Mouse (Mus musculus) embryonic facial prominence, embryonic 15.5 days (tissue): Measurements from ENCODE around the gene Pkp2. TPM values are rescaled to one million over a fixed set of nuclear protein-coding genes. Genes with fewer than 3 reads are reported as not detected.
"Not testable (repeated sequence)": the region's sequence is repeated elsewhere in the genome, so short reads cannot be mapped to it uniquely, and the experiment has no call there.

ENCODE experiments used
- ATAC-seq: fragments of 200-750 bp; cut with Nextera tagmentation; 2 replicates; pipeline ENCODE4 v1.8.0; 2017; ENCODE audit warnings: low read depth, moderate TSS enrichment; ENCODE audit not compliant: insufficient number of reproducible peaks, low FRiP score, low TSS enrichment
- H3K27ac ChIP-seq: fragments of 300-500 bp; sonication (generic); replicated peaks from 2 replicates; pipeline ENCODE4 v1.5.1; 2015; ENCODE audit warnings: mild to moderate bottlenecking, inconsistent platforms
- H3K27me3 ChIP-seq: fragments of 300-500 bp; sonication (generic); 2 replicates; pipeline ENCODE4 v1.6.1; 2015; ENCODE audit warnings: inconsistent platforms
- H3K36me3 ChIP-seq: fragments of 300-500 bp; sonication (generic); 2 replicates; pipeline ENCODE4 v1.6.1; 2015; ENCODE audit warnings: mild to moderate bottlenecking, inconsistent platforms
- H3K4me1 ChIP-seq: fragments of 300-500 bp; sonication (generic); 2 replicates; pipeline ENCODE4 v1.6.1; 2015; ENCODE audit warnings: inconsistent platforms
- H3K4me2 ChIP-seq: fragments of 300-500 bp; sonication (generic); replicated peaks from 2 replicates; pipeline ENCODE4 v1.6.1; 2015; ENCODE audit warnings: mild to moderate bottlenecking, inconsistent platforms
- H3K4me3 ChIP-seq: fragments of 300-500 bp; sonication (generic); replicated peaks from 2 replicates; pipeline ENCODE4 v1.5.1; 2015; ENCODE audit warnings: mild to moderate bottlenecking, inconsistent platforms
- H3K9ac ChIP-seq: fragments of 300-500 bp; sonication (generic); 2 replicates; pipeline ENCODE4 v1.6.1; 2015; ENCODE audit warnings: inconsistent platforms
- H3K9me3 ChIP-seq: fragments of 300-500 bp; sonication (generic); replicated peaks from 2 replicates; pipeline ENCODE4 v1.6.1; 2016; ENCODE audit warnings: inconsistent platforms
- WGBS: fragments of 180-500 bp; shearing (Covaris S2); methylation state at CpG from one replicate; pipeline ENCODE4 v1.1.7; 2015; 5-methylcytosine and 5-hydroxymethylcytosine counted together
- polyA plus RNA-seq: library from polyadenylated mRNA; unstranded; fragments of >200 nt; fragmentation: Nextera tagmentation; extraction: Ambion mirVana; gene quantifications from 2 replicates; pipeline ENCODE4 v1.2.1, GENCODE M21; 2015

The Pkp2 gene
- polyA plus RNA-seq, result 5.4 and 6.5 TPM in 2 replicates

DNA sequence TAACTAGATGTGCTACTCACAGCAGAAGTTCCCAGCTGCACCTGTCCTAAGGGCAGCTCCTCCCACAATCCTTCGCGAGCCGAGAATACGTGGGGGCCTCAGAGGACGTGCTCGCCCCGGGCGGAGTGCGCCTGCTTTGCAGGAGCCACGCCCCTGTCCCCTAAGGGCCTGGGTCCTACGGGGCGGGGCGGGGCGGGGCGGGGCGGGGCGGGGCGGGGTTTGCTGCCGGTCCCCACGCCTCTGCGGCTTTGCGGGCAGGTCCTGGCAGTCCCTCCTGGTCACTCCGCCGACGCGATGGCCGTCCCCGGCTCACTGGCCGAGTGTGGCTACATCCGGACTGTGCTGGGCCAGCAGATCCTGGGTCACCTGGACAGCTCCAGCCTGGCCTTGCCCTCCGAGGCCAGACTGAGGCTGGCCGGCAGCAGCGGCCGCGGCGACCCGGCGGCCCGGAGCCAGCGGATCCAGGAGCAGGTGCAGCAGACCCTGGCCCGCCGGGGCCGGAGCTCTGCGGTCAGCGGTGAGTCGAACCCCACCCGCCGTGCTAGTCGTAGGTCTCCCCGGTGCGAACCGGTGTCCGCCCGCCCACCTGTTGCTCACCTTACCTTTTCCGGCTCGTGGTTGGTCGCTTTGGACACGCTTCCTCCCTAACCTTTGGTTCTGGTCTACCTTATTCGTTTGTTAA, at the start of gene Pkp2:
Pkp2 (plus strand) TSS at position 240 of the 682 bp plus-strand sequence.
- WGBS, result under 1% methylated on average over 55 of the region's 59 CpGs
- H3K4me2 ChIP-seq, result peak within 1 kb of the TSS; percentile 92
- ATAC-seq, result peak; percentile 90
- H3K4me3 ChIP-seq, result peak within 1 kb of the TSS; percentile 52
- peaks cover 35% of the 10 kb centered on the region for H3K27me3 ChIP-seq
- H3K36me3 ChIP-seq, result no peaks in the 10 kb centered on the region
- H3K4me1 ChIP-seq, result peaks cover 13% of the 10 kb centered on the region
- no peak within 1 kb of the TSS for H3K9ac ChIP-seq
- H3K9me3 ChIP-seq, result no peaks in the 10 kb centered on the region
- no peak within 1 kb of the TSS for H3K27ac ChIP-seq

DNA sequence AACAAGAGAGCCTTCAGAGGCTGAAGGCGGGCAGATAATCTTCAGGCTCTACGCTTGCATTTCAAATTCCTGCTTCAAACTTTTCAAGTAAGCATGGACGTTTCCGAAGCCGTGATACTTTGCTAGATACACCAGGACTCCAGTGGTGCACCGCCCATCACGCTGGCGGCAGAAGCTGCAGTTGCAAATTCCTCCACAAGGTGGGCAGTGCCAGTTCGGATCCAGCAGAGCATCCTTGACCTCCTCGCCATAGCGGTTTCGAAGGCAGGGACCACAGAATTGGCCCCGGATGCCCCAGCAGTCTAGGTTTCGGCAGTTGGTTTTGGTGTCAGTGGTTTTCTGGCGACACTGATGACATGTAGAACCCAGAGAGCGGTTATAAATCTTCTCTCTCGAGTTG, 15.7 kb upstream of the Pkp2 start:
- H3K9ac ChIP-seq, result no peak overlapping the region
- H3K36me3 ChIP-seq, result no peaks in the 10 kb centered on the region
- H3K9me3 ChIP-seq, result no peaks in the 10 kb centered on the region
- 61% methylated on average over 17 of the region's 17 CpGs for WGBS
- no peak overlapping the region for H3K27ac ChIP-seq
- H3K27me3 ChIP-seq, result no peaks in the 10 kb centered on the region
- no peak overlapping the region for H3K4me2 ChIP-seq
- H3K4me3 ChIP-seq, result no peak overlapping the region
- ATAC-seq, result no peak
- no peaks in the 10 kb centered on the region for H3K4me1 ChIP-seq

DNA sequence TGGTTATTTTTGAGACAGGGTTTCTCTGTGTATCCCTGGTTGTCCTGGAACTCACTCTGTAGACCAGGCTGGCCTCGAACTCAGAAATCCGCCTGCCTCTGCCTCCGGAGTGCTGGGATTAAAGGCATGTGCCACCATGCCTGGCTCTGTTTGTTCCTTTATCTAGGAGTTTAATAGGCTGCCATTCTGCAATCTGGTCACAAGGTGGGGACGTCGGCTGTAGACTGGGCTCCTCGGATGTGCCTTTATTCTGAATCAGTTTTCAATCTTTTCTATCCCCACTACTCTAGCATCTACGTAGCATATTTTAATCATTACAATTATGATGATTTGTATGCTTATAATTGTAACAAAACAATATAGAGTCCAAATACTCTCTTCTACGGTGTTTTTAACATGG, 11.1 kb upstream of the Pkp2 start:
- ATAC-seq, H3K4me3 ChIP-seq, H3K9ac ChIP-seq, H3K27me3 ChIP-seq, H3K4me1 ChIP-seq, H3K4me2 ChIP-seq, H3K9me3 ChIP-seq, H3K27ac ChIP-seq, H3K36me3 ChIP-seq: not testable (repeated sequence)
- WGBS, result 37% methylated on average over 8 of the region's 8 CpGs

DNA sequence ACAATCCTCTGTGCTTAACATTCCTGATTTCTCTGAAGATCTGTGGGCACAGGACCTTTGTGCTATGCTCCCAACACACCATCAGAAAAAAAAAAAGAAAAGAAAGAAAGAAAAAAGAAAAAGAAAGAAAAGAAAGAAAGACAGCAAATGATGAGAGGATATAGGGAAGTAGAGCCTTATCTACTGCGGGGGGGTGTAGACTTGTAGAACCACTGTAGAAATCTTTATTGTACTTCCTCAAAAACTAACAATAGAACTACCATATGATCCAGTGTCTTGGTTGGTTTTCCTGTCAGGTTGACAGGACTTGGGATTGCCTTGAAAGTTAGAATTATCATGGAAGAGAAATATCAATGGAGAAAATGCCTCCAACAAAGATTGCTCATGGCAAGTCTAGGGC, 8.5 kb upstream of the Pkp2 start:
- no peak overlapping the region for H3K9ac ChIP-seq
- H3K4me3 ChIP-seq, result no peak overlapping the region
- no peak overlapping the region for H3K4me2 ChIP-seq
- no peaks in the 10 kb centered on the region for H3K27me3 ChIP-seq
- 81% methylated on average over 1 of the region's 1 CpGs for WGBS
- H3K27ac ChIP-seq, result no peak overlapping the region
- no peaks in the 10 kb centered on the region for H3K36me3 ChIP-seq
- no peaks in the 10 kb centered on the region for H3K9me3 ChIP-seq
- no peak for ATAC-seq
- H3K4me1 ChIP-seq, result no peaks in the 10 kb centered on the region

DNA sequence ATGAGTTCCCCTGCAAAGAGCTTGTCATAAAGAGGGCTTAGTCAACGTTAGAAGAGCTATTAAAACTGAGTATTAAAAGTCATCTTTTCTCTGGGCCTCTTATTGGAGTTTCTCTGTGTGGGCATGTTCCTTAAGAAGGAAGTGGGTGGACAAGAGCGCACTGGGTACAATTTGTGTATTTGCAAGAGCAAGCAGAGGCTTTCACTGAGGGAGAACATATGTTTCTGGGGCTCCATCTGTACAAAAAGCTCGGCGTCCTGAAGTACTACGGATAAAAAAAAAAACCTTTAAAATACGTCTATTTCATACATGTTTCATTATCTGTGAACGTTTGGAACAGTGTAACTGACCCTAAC, 417 bp upstream of the Pkp2 start:
- peaks cover 13% of the 10 kb centered on the region for H3K4me1 ChIP-seq
- peak overlapping the region; percentile 52 for H3K4me3 ChIP-seq
- 14% methylated on average over 7 of the region's 7 CpGs for WGBS
- peaks cover 35% of the 10 kb centered on the region for H3K27me3 ChIP-seq
- H3K9me3 ChIP-seq, result no peaks in the 10 kb centered on the region
- ATAC-seq, result no peak
- no peak overlapping the region for H3K27ac ChIP-seq
- no peaks in the 10 kb centered on the region for H3K36me3 ChIP-seq
- peak overlapping the region; percentile 92 for H3K4me2 ChIP-seq
- no peak overlapping the region for H3K9ac ChIP-seq

DNA sequence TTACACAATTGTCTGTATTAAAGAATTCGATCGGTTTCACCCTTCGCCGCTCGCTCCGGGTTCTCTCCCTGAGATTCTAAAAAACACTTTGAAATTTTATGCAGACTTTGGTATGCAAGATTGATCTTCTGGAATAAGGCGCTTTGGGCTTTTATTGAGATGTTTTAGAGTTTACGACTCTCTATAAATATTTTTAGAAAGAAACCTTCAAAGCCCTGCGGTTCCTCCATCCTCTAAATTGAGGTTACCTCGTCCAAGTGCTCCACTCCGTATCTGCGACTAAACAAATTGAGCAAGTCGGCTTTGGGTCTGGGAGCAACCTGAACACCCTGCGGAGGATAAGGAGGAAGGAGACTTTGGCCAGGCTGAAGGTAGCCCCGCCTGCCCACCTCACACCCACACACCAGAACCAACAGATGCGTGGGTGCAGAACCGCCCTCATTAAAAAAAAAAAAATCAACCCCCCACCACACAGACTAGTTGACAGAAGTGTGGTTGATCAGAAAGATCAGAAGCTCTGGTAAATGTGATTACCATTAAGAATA, 715 bp downstream of the Pkp2 start:
- Histone ChIP-seq H3K27ac (no peak overlapping the region), H3K9me3 (no peaks in the 10 kb centered on the region), H3K4me2 (peak overlapping the region; percentile 92), H3K4me1 (peaks cover 13% of the 10 kb centered on the region), H3K27me3 (peaks cover 35% of the 10 kb centered on the region), H3K36me3 (no peaks in the 10 kb centered on the region), H3K9ac (no peak overlapping the region), H3K4me3 (peak overlapping the region; percentile 52)
- 3% methylated on average over 17 of the region's 17 CpGs for WGBS
- no peak for ATAC-seq

DNA sequence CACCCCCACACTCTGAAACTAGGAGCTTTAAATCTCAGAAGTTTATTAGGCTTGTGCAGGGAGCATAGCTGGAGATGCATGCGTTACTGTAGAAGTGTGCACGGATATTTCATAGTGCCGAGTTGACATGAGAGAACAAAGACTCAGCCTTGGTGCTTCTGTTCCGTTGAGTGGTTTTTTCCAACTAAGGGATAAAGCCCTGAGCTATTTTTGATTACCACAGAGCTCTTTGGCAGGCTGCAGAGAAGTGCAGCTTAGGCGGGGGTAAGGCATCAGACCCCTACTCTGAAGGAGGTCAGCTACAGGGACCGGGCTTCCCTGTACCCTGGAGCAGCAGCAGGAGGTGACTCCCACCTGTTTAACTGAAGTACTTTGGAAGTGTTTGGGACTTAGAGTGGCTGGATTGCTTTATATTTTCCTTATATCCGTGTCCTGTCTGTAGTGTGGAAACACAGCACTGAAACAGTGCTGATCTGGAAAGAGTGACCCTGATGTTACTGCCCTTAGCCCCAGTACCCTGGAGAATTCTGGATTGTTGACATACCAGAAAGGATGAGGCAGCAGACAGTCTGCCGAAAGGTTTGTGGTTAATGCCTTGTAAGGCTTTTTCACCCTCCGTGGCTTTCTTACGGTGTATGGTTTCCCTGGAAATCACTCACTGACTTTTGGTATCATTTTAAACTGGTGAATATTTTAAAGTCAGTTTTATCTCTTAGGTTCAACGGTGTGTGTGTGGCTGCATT, 2.7 kb downstream of the Pkp2 start:
- no peak overlapping the region for H3K4me3 ChIP-seq
- H3K4me1 ChIP-seq, result peaks cover 13% of the 10 kb centered on the region
- no peak overlapping the region for H3K4me2 ChIP-seq
- ATAC-seq, result no peak
- H3K36me3 ChIP-seq, result no peaks in the 10 kb centered on the region
- H3K27ac ChIP-seq, result no peak overlapping the region
- 19% methylated on average over 11 of the region's 11 CpGs for WGBS
- peaks cover 35% of the 10 kb centered on the region for H3K27me3 ChIP-seq
- no peaks in the 10 kb centered on the region for H3K9me3 ChIP-seq
- no peak overlapping the region for H3K9ac ChIP-seq

DNA sequence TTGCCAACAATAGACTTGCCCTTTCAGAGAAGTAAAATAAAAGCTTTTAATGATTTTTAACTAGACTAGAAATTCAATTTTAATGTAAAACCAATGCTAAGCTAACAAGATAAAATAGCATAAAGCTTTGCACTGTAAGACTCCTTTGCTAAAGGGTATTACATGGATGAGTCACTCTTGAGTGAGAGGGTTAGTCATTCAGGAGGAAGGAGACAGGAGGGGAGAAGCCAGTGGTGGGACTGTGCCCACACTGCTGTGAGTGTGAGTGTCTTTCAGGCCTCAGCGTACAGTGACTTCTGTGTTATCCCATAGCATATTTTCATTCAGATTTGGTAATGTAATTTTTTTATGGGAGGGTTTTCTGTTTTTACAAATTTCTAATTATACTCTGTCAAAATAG, 3.8 kb downstream of the Pkp2 start:
- H3K9ac ChIP-seq, result no peak overlapping the region
- ATAC-seq, result no peak
- H3K9me3 ChIP-seq, result no peaks in the 10 kb centered on the region
- peaks cover 34% of the 10 kb centered on the region for H3K27me3 ChIP-seq
- WGBS, result 78% methylated on average over 1 of the region's 1 CpGs
- no peaks in the 10 kb centered on the region for H3K36me3 ChIP-seq
- no peak overlapping the region for H3K4me2 ChIP-seq
- peaks cover 13% of the 10 kb centered on the region for H3K4me1 ChIP-seq
- no peak overlapping the region for H3K4me3 ChIP-seq
- no peak overlapping the region for H3K27ac ChIP-seq

DNA sequence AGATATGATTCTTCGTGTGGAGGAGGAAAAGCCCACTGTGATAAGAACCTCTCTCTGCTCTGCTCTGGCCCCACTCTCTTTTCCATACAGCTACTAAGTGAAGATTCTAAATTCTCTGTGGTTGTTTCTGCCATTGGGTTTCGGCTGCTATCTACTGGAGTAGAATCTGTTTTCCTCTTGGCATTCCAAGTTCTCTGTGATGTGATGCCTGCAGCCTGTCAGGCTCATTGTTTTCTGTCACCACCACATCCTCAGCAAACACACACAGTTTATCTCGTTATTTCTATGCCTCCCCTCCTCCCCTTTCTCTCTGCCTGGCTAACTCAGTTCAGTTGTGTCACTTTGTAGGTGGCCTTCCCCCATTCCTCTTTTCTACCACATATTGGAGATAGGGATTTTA, 6.7 kb downstream of the Pkp2 start:
- peaks cover 9% of the 10 kb centered on the region for H3K27me3 ChIP-seq
- H3K9me3 ChIP-seq, result no peaks in the 10 kb centered on the region
- WGBS, result 51% methylated on average over 3 of the region's 3 CpGs
- H3K9ac ChIP-seq, result no peak overlapping the region
- no peak overlapping the region for H3K4me2 ChIP-seq
- H3K36me3 ChIP-seq, result no peaks in the 10 kb centered on the region
- ATAC-seq, result no peak
- no peak overlapping the region for H3K27ac ChIP-seq
- no peaks in the 10 kb centered on the region for H3K4me1 ChIP-seq
- H3K4me3 ChIP-seq, result no peak overlapping the region

DNA sequence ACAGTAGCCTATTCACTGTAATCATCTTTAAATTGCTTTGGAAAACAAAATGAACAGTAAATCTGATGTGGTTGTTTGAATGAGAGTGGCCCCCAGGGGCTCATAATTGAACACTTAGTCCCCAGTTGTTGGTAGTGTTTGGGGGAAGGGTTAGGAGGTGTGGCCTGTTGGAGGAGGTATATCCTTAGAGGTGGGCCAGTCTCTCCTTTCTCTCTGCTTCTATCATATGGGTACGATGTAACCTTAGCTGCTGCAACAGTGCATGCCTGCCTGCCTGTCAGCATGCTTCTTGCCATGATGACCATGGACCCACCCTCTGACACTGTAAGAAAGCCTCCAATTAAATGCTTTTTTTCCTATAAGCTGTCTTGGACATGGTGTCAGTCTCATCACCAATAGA, 9.5 kb downstream of the Pkp2 start:
- Histone ChIP-seq H3K4me2 (no peak overlapping the region), H3K4me1 (no peaks in the 10 kb centered on the region), H3K27me3 (no peaks in the 10 kb centered on the region), H3K9ac (no peak overlapping the region), H3K9me3 (no peaks in the 10 kb centered on the region), H3K36me3 (no peaks in the 10 kb centered on the region), H3K27ac (no peak overlapping the region), H3K4me3 (no peak overlapping the region)
- WGBS, result 50% methylated on average over 1 of the region's 1 CpGs
- no peak for ATAC-seq

DNA sequence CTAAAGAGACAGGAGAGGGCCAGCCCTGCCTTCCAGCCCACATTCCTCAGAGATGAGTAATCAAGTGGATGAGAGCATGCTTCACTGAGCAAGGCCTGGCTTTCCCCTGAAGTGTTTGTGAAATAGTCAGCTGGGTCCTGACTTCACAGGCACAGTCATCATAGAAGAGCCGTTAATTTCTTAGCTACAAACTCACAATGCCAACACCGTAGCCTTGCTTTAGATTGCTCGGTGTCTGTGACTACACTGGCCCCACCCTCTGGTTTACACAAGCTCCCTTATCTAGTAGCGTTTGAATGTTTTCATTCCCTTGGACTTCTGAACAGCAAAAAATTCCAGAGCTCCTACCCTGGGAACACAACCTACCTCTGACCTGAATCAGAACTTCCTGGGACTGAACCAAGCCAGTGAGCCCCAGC, 11.4 kb downstream of the Pkp2 start:
- H3K9me3 ChIP-seq, result no peaks in the 10 kb centered on the region
- no peaks in the 10 kb centered on the region for H3K27me3 ChIP-seq
- H3K4me3 ChIP-seq, result no peak overlapping the region
- no peak overlapping the region for H3K4me2 ChIP-seq
- H3K4me1 ChIP-seq, result no peaks in the 10 kb centered on the region
- WGBS, result 39% methylated on average over 4 of the region's 4 CpGs
- H3K36me3 ChIP-seq, result no peaks in the 10 kb centered on the region
- H3K27ac ChIP-seq, result 0 out of 2 replicates have a peak overlapping the region, but pooled peaks have one; percentile 34
- H3K9ac ChIP-seq, result no peak overlapping the region
- peak; percentile 60; the same call in 1 of the 2 replicates for ATAC-seq
